Mouse (Mus musculus): Measurements from ENCODE around the gene Eif4e. TPM values are rescaled to one million over a fixed set of nuclear protein-coding genes. Genes with fewer than 3 reads are reported as not detected.

Eif4e gene
- polyA plus RNA-seq, 1 experiment from 2014 or later, result 557 TPM

GRCm38 (mm10) chr3:138493668-138494067, 32.3 kb upstream of the Eif4e start:
- 83% methylated on average over 3 of the region's 3 CpGs for WGBS

GRCm38 (mm10) chr3:138494565-138494964, 31.4 kb upstream of the Eif4e start:
- 42% methylated on average over 1 of the region's 1 CpGs for WGBS
- H3K9me3 ChIP-seq (ENCODE audit: control insufficient read depth, low read length), result no peaks in the 10 kb centered on the region

More at GRCm38 (mm10) chr3:138493668-138494067, 32.3 kb upstream of the Eif4e start:
- H3K9ac ChIP-seq (ENCODE audit: low read length), result no peak overlapping the region
- no peak for ATAC-seq (ENCODE audit: insufficient number of reproducible peaks, low FRiP score, low TSS enrichment, low read depth)
- H3K27ac ChIP-seq (replicated peaks; ENCODE audit: low read depth, low read length), result no peak overlapping the region
- H3K27me3 ChIP-seq (ENCODE audit: control insufficient read depth, insufficient read depth, low read length), result no peaks in the 10 kb centered on the region
- H3K4me1 ChIP-seq (ENCODE audit: control insufficient read depth, insufficient read depth, low read length), result no peaks in the 10 kb centered on the region
- DNase-seq (ENCODE audit: low spot score), result no peak
- no peak overlapping the region for H3K4me3 ChIP-seq (ENCODE audit: low read depth, low read length)
- no peaks in the 10 kb centered on the region for H3K9me3 ChIP-seq (ENCODE audit: control insufficient read depth, low read length)
- no peaks in the 10 kb centered on the region for H3K36me3 ChIP-seq (ENCODE audit: control insufficient read depth, insufficient read depth, low read length)
- no peak overlapping the region for H3K4me2 ChIP-seq (ENCODE audit: low read depth, severe bottlenecking)

GRCm38 (mm10) chr3:138495166-138496145, 30.5 kb upstream of the Eif4e start:
- ATAC-seq (ENCODE audit: insufficient number of reproducible peaks, low FRiP score, low TSS enrichment, low read depth) (no peak), DNase-seq (ENCODE audit: low spot score) (no peak)
- no peaks in the 10 kb centered on the region for H3K9me3 ChIP-seq (ENCODE audit: control insufficient read depth, low read length)
- no peak overlapping the region for H3K9ac ChIP-seq (ENCODE audit: low read length)
- no peak overlapping the region for H3K27ac ChIP-seq (replicated peaks; ENCODE audit: low read depth, low read length)
- WGBS, result 83% methylated on average over 11 of the region's 11 CpGs
- H3K4me2 ChIP-seq (ENCODE audit: low read depth, severe bottlenecking), result no peak overlapping the region
- no peaks in the 10 kb centered on the region for H3K4me1 ChIP-seq (ENCODE audit: control insufficient read depth, insufficient read depth, low read length)
- H3K4me3 ChIP-seq (ENCODE audit: low read depth, low read length), result no peak overlapping the region
- no peaks in the 10 kb centered on the region for H3K36me3 ChIP-seq (ENCODE audit: control insufficient read depth, insufficient read depth, low read length)
- no peaks in the 10 kb centered on the region for H3K27me3 ChIP-seq (ENCODE audit: control insufficient read depth, insufficient read depth, low read length)

More at GRCm38 (mm10) chr3:138494565-138494964, 31.4 kb upstream of the Eif4e start:
- Histone ChIP-seq H3K36me3 (ENCODE audit: control insufficient read depth, insufficient read depth, low read length) (no peaks in the 10 kb centered on the region), H3K4me1 (ENCODE audit: control insufficient read depth, insufficient read depth, low read length) (no peaks in the 10 kb centered on the region), H3K4me3 (ENCODE audit: low read depth, low read length) (no peak overlapping the region), H3K9ac (ENCODE audit: low read length) (no peak overlapping the region), H3K4me2 (ENCODE audit: low read depth, severe bottlenecking) (no peak overlapping the region), H3K27me3 (ENCODE audit: control insufficient read depth, insufficient read depth, low read length) (no peaks in the 10 kb centered on the region), H3K27ac (replicated peaks; ENCODE audit: low read depth, low read length) (no peak overlapping the region)
- ATAC-seq (ENCODE audit: insufficient number of reproducible peaks, low FRiP score, low TSS enrichment, low read depth) (no peak), DNase-seq (ENCODE audit: low spot score) (no peak)

- no peaks in the 10 kb centered on the region for H3K9me3 ChIP-seq (ENCODE audit: control insufficient read depth, low read length)
- H3K4me2 ChIP-seq (ENCODE audit: low read depth, severe bottlenecking), result no peak overlapping the region
- 67% methylated on average over 4 of the region's 4 CpGs for WGBS
- no peaks in the 10 kb centered on the region for H3K36me3 ChIP-seq (ENCODE audit: control insufficient read depth, insufficient read depth, low read length)
- H3K4me1 ChIP-seq (ENCODE audit: control insufficient read depth, insufficient read depth, low read length), result no peaks in the 10 kb centered on the region
- no peak for ATAC-seq (ENCODE audit: insufficient number of reproducible peaks, low FRiP score, low TSS enrichment, low read depth)
- H3K27ac ChIP-seq (replicated peaks; ENCODE audit: low read depth, low read length), result no peak overlapping the region
- H3K27me3 ChIP-seq (ENCODE audit: control insufficient read depth, insufficient read depth, low read length), result no peaks in the 10 kb centered on the region
- H3K9ac ChIP-seq (ENCODE audit: low read length), result no peak overlapping the region
- no peak overlapping the region for H3K4me3 ChIP-seq (ENCODE audit: low read depth, low read length)
- DNase-seq (ENCODE audit: low spot score), result no peak
Observed at GRCm38 (mm10) chr3:138498731-138499130, 27.2 kb upstream of the Eif4e start.

GRCm38 (mm10) chr3:138499854-138500740, 25.9 kb upstream of the Eif4e start:
- H3K4me3 ChIP-seq (ENCODE audit: low read depth, low read length), result no peak overlapping the region
- ATAC-seq (ENCODE audit: insufficient number of reproducible peaks, low FRiP score, low TSS enrichment, low read depth), result no peak
- no peaks in the 10 kb centered on the region for H3K27me3 ChIP-seq (ENCODE audit: control insufficient read depth, insufficient read depth, low read length)
- WGBS, result 68% methylated on average over 15 of the region's 15 CpGs
- H3K4me2 ChIP-seq (ENCODE audit: low read depth, severe bottlenecking), result no peak overlapping the region
- H3K4me1 ChIP-seq (ENCODE audit: control insufficient read depth, insufficient read depth, low read length), result no peaks in the 10 kb centered on the region
- no peak for DNase-seq (ENCODE audit: low spot score)
- no peak overlapping the region for H3K27ac ChIP-seq (replicated peaks; ENCODE audit: low read depth, low read length)
- H3K9me3 ChIP-seq (ENCODE audit: control insufficient read depth, low read length), result no peaks in the 10 kb centered on the region
- no peaks in the 10 kb centered on the region for H3K36me3 ChIP-seq (ENCODE audit: control insufficient read depth, insufficient read depth, low read length)
- no peak overlapping the region for H3K9ac ChIP-seq (ENCODE audit: low read length)

- ATAC-seq (ENCODE audit: insufficient number of reproducible peaks, low FRiP score, low TSS enrichment, low read depth) (no peak), DNase-seq (ENCODE audit: low spot score) (no peak)
- H3K27me3 ChIP-seq (ENCODE audit: control insufficient read depth, insufficient read depth, low read length), result no peaks in the 10 kb centered on the region
- 85% methylated on average over 11 of the region's 11 CpGs for WGBS
- no peaks in the 10 kb centered on the region for H3K9me3 ChIP-seq (ENCODE audit: control insufficient read depth, low read length)
- no peak overlapping the region for H3K4me2 ChIP-seq (ENCODE audit: low read depth, severe bottlenecking)
- H3K36me3 ChIP-seq (ENCODE audit: control insufficient read depth, insufficient read depth, low read length), result no peaks in the 10 kb centered on the region
- H3K4me1 ChIP-seq (ENCODE audit: control insufficient read depth, insufficient read depth, low read length), result no peaks in the 10 kb centered on the region
- H3K27ac ChIP-seq (replicated peaks; ENCODE audit: low read depth, low read length), result no peak overlapping the region
- H3K9ac ChIP-seq (ENCODE audit: low read length), result no peak overlapping the region
- H3K4me3 ChIP-seq (ENCODE audit: low read depth, low read length), result no peak overlapping the region
Observed at GRCm38 (mm10) chr3:138503754-138504153, 22.2 kb upstream of the Eif4e start.

GRCm38 (mm10) chr3:138506749-138507148, 19.2 kb upstream of the Eif4e start:
- Histone ChIP-seq H3K9ac (ENCODE audit: low read length) (no peak overlapping the region), H3K4me3 (ENCODE audit: low read depth, low read length) (no peak overlapping the region), H3K27me3 (ENCODE audit: control insufficient read depth, insufficient read depth, low read length) (no peaks in the 10 kb centered on the region), H3K9me3 (ENCODE audit: control insufficient read depth, low read length) (no peaks in the 10 kb centered on the region), H3K4me1 (ENCODE audit: control insufficient read depth, insufficient read depth, low read length) (no peaks in the 10 kb centered on the region), H3K27ac (replicated peaks; ENCODE audit: low read depth, low read length) (no peak overlapping the region), H3K36me3 (ENCODE audit: control insufficient read depth, insufficient read depth, low read length) (no peaks in the 10 kb centered on the region), H3K4me2 (ENCODE audit: low read depth, severe bottlenecking) (no peak overlapping the region)
- WGBS, result 56% methylated on average over 6 of the region's 6 CpGs
- ATAC-seq (ENCODE audit: insufficient number of reproducible peaks, low FRiP score, low TSS enrichment, low read depth) (no peak), DNase-seq (ENCODE audit: low spot score) (no peak)

GRCm38 (mm10) chr3:138509581-138509980, 16.4 kb upstream of the Eif4e start:
- no peak overlapping the region for H3K4me2 ChIP-seq (ENCODE audit: low read depth, severe bottlenecking)
- H3K27me3 ChIP-seq (ENCODE audit: control insufficient read depth, insufficient read depth, low read length), result no peaks in the 10 kb centered on the region
- H3K4me3 ChIP-seq (ENCODE audit: low read depth, low read length), result no peak overlapping the region
- WGBS, result 88% methylated on average over 2 of the region's 2 CpGs
- no peaks in the 10 kb centered on the region for H3K4me1 ChIP-seq (ENCODE audit: control insufficient read depth, insufficient read depth, low read length)
- no peaks in the 10 kb centered on the region for H3K36me3 ChIP-seq (ENCODE audit: control insufficient read depth, insufficient read depth, low read length)
- no peak overlapping the region for H3K9ac ChIP-seq (ENCODE audit: low read length)
- no peaks in the 10 kb centered on the region for H3K9me3 ChIP-seq (ENCODE audit: control insufficient read depth, low read length)
- no peak for ATAC-seq (ENCODE audit: insufficient number of reproducible peaks, low FRiP score, low TSS enrichment, low read depth)
- H3K27ac ChIP-seq (replicated peaks; ENCODE audit: low read depth, low read length), result no peak overlapping the region
- no peak for DNase-seq (ENCODE audit: low spot score)

Data from limb, embryonic 11.5 days (tissue).